Mouse (Mus musculus) heart, postnatal 0 days (tissue): ENCODE data around the gene Cdyl2. TPM values are rescaled to one million over a fixed set of nuclear protein-coding genes. Genes with fewer than 3 reads are reported as not detected.
A peak's percentile ranks its signal among the peaks of the same experiment; 100 is the strongest.

ENCODE experiments used
- ATAC-seq: fragments of 200-750 bp; cut with Nextera tagmentation; 2 replicates; pipeline ENCODE4 v1.8.0; 2017; ENCODE audit warnings: low read depth, moderate number of reproducible peaks, moderate library complexity; ENCODE audit not compliant: insufficient read depth
- DNase-seq: peaks from one replicate; pipeline ENCODE4 v3.0.0-alpha.2; 2016; ENCODE audit warnings: low spot score
- H3K27ac ChIP-seq: fragments of 300-500 bp; sonication (generic); 2 replicates; pipeline ENCODE4 v1.5.1; 2014; ENCODE audit warnings: low read depth, mild to moderate bottlenecking
- H3K27me3 ChIP-seq: fragments of 300-500 bp; sonication (generic); 2 replicates; pipeline ENCODE4 v1.6.1; 2014; ENCODE audit warnings: low read length, mixed read lengths; ENCODE audit not compliant: control insufficient read depth, insufficient read depth
- H3K36me3 ChIP-seq: fragments of 300-500 bp; sonication (generic); replicated peaks from 2 replicates; pipeline ENCODE4 v1.6.1; 2014; ENCODE audit warnings: low read length, mixed read lengths; ENCODE audit not compliant: control insufficient read depth, insufficient read depth
- H3K4me1 ChIP-seq: fragments of 300-500 bp; sonication (generic); 2 replicates; pipeline ENCODE4 v1.6.1; 2014; ENCODE audit warnings: antibody characterized with exemption; ENCODE audit not compliant: control insufficient read depth, insufficient read depth
- H3K4me2 ChIP-seq: fragments of 300-500 bp; sonication (generic); 2 replicates; pipeline ENCODE4 v1.6.1; 2014; ENCODE audit warnings: low read depth, mild to moderate bottlenecking, low read length, moderate library complexity
- H3K4me3 ChIP-seq: fragments of 300-500 bp; sonication (generic); 2 replicates; pipeline ENCODE4 v1.5.1; 2014; ENCODE audit warnings: low read depth, low read length
- H3K9ac ChIP-seq: fragments of 300-500 bp; sonication (generic); replicated peaks from 2 replicates; pipeline ENCODE4 v1.6.1; 2014; ENCODE audit warnings: low read depth, low read length, mixed read lengths
- H3K9me3 ChIP-seq: fragments of 300-500 bp; sonication (generic); replicated peaks from 2 replicates; pipeline ENCODE4 v1.6.1; 2016; ENCODE audit warnings: low read length; ENCODE audit not compliant: control insufficient read depth
- CTCF ChIP-seq: IDR thresholded peaks from 2 replicates; pipeline ENCODE4 v1.5.1; 2016; ENCODE audit warnings: antibody characterized with exemption, control low read depth, low read depth
- EP300 ChIP-seq: IDR thresholded peaks from 2 replicates; pipeline ENCODE4 v1.6.1; 2016; ENCODE audit warnings: antibody characterized with exemption, low read depth
- WGBS: fragments of 180-500 bp; shearing (Covaris S2); extraction: QIAGEN DNeasy Blood & Tissue Kit; methylation state at CpG from one replicate; pipeline ENCODE4 v1.1.7; 2014; 5-methylcytosine and 5-hydroxymethylcytosine counted together
- polyA plus RNA-seq: library from polyadenylated mRNA; unstranded; fragments of >200 nt; fragmentation: Nextera tagmentation; extraction: Ambion mirVana; gene quantifications from 2 replicates; pipeline ENCODE4 v1.2.1, GENCODE M21; 2015
- total RNA-seq: library from RNA; depleted of rRNA; stranded (reverse); fragments of >200 nt; gene quantifications from 2 replicates; pipeline ENCODE4 v1.2.3, GENCODE M21; 2014; ENCODE audit warnings: low replicate concordance

The Cdyl2 gene
- total and polyA plus RNA-seq, 2 experiments from 2014 or later = 3.3 to 4.7 TPM

GRCm38 (mm10) chr8:116770756-116771155 is 38.0 kb upstream of the Cdyl2 start:
- Histone ChIP-seq H3K9ac (no peak overlapping the region), H3K27ac (no peak overlapping the region), H3K36me3 (no peaks in the 10 kb centered on the region), H3K4me3 (no peak overlapping the region), H3K4me2 (no peak overlapping the region), H3K27me3 (no peaks in the 10 kb centered on the region), H3K9me3 (no peaks in the 10 kb centered on the region), H3K4me1 (no peaks in the 10 kb centered on the region)
- TF ChIP-seq EP300 (no peak), CTCF (no peak)
- no peak for ATAC-seq
- DNase-seq = no peak
- WGBS = 79% methylated on average over 12 of the region's 12 CpGs

- Histone ChIP-seq H3K9ac (no peak overlapping the region), H3K27me3 (no peaks in the 10 kb centered on the region), H3K9me3 (no peaks in the 10 kb centered on the region), H3K4me3 (no peak overlapping the region), H3K4me2 (no peak overlapping the region), H3K4me1 (no peaks in the 10 kb centered on the region), H3K27ac (no peak overlapping the region), H3K36me3 (no peaks in the 10 kb centered on the region)
- ATAC-seq = no peak
- WGBS = 56% methylated on average over 3 of the region's 3 CpGs
- no peak for TF ChIP-seq CTCF
- no peak for TF ChIP-seq EP300
- DNase-seq = no peak
Measured at GRCm38 (mm10) chr8:116756174-116756573, 23.4 kb upstream of the Cdyl2 start.

DNA sequence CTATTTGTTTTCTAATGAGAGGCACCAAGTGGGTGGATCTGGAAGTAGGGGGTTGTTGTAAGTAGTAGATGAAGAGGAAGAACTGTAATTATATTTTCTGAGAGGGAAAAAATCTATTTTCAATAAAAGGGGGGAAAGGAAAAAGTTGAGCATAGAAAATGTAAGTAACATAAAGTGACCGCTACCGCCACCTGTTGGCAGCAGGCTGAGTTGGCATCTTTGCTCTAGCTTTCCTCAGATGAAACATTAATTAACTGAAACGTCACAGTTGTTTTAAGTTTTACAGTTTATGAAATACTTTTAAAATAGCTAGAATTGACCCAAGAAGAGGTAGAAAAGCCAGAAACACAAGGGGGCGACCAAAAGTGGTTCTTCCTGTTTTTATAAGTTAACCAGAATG is 22.8 kb upstream of the Cdyl2 start:
- ATAC-seq (no peak), DNase-seq (peak; percentile 15)
- Histone ChIP-seq H3K4me1 (no peaks in the 10 kb centered on the region), H3K36me3 (no peaks in the 10 kb centered on the region), H3K9ac (no peak overlapping the region), H3K4me2 (no peak overlapping the region), H3K27me3 (no peaks in the 10 kb centered on the region), H3K4me3 (no peak overlapping the region), H3K27ac (no peak overlapping the region), H3K9me3 (no peaks in the 10 kb centered on the region)
- no peak for TF ChIP-seq EP300
- peak; percentile 55 for TF ChIP-seq CTCF
- 5% methylated on average over 4 of the region's 4 CpGs for WGBS

DNA sequence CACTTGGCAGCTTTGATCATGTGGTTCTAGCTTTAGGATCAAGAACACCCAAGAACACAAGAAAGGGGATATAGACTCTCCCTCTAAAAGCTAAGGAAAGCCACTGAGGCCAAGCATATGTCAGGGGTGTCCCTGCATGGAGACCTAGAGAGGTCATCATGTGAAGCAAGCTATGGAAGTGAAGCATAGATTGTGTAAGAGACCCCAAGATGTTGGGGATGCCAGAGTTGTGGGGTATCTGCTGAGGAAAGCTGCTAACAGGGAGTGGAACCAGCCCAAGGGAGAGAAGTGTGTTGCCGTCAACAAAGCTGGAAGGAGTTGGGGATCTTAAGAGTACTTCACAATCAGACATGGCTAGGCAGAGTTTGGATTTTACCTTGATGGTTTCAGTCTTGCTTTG is 7.9 kb upstream of the Cdyl2 start:
- no peak overlapping the region for H3K4me2 ChIP-seq
- no peak for DNase-seq
- no peaks in the 10 kb centered on the region for H3K27me3 ChIP-seq
- H3K4me3 ChIP-seq = no peak overlapping the region
- 81% methylated on average over 1 of the region's 1 CpGs for WGBS
- no peak for ATAC-seq
- TF ChIP-seq EP300 (no peak), CTCF (no peak)
- peaks cover 7% of the 10 kb centered on the region for H3K9me3 ChIP-seq
- H3K9ac ChIP-seq = no peak overlapping the region
- H3K27ac ChIP-seq = no peak overlapping the region
- H3K4me1 ChIP-seq = no peaks in the 10 kb centered on the region
- no peaks in the 10 kb centered on the region for H3K36me3 ChIP-seq

DNA sequence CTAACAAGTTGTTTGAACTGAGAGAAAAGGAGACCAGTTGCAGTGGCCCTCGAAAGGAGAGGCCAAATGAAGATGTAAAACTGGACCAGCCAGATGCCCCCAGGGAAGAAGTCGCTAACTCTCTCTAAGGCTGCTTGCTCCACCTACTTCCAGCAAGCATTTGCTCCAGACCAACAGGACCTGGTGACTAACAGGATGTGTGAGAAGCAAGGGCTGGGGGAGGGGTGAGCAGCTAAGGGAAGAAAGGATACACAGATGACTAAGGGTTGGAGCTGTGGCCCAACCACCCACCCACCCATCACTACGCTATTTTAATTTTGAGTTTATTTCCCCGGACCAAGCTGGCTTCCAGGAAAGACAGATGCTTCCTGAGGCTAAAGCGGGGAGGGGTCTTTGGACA is 2.5 kb upstream of the Cdyl2 start:
- 34% methylated on average over 5 of the region's 5 CpGs for WGBS
- Histone ChIP-seq H3K9me3 (peaks cover 7% of the 10 kb centered on the region), H3K4me2 (no peak overlapping the region), H3K27ac (no peak overlapping the region), H3K27me3 (peaks cover 11% of the 10 kb centered on the region), H3K36me3 (no peaks in the 10 kb centered on the region), H3K9ac (no peak overlapping the region), H3K4me3 (no peak overlapping the region), H3K4me1 (no peaks in the 10 kb centered on the region)
- DNase-seq = peak; percentile 7
- no peak for ATAC-seq
- TF ChIP-seq CTCF = no peak
- no peak for TF ChIP-seq EP300

DNA sequence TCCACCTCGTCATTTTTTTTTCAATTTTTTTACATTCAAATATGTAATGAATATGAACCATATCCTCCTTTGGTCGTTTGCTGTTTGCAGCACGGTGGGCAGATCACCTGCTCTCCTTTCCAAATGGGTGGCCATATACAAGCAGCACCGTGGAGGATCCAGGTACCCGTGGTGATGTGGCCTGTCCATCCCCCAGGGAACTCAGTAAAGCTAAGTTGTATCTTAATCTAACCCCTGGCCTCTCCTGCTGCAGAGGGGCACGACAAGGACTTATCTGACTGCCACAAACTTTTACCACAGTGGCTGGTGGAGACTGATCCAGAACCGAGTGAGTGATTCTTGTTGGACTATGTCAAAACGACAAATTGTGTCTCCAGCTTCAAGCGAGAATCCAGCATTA is 1.4 kb upstream of the Cdyl2 start:
- no peak overlapping the region for H3K4me3 ChIP-seq
- H3K4me1 ChIP-seq = no peaks in the 10 kb centered on the region
- 57% methylated on average over 9 of the region's 9 CpGs for WGBS
- no peak for ATAC-seq
- TF ChIP-seq EP300 = no peak
- no peak for TF ChIP-seq CTCF
- no peak overlapping the region for H3K4me2 ChIP-seq
- no peak overlapping the region for H3K9ac ChIP-seq
- DNase-seq = no peak
- H3K36me3 ChIP-seq = no peaks in the 10 kb centered on the region
- peaks cover 11% of the 10 kb centered on the region for H3K27me3 ChIP-seq
- H3K27ac ChIP-seq = no peak overlapping the region
- H3K9me3 ChIP-seq = no peaks in the 10 kb centered on the region
